Mouse (Mus musculus) lung, postnatal 0 days (tissue): ENCODE data around the gene Hps4.

Experiments
- CTCF ChIP-seq: IDR thresholded peaks from 2 replicates; pipeline ENCODE4 v1.5.1; 2016; ENCODE audit warnings: antibody characterized with exemption, mild to moderate bottlenecking
- EP300 ChIP-seq: IDR thresholded peaks from 2 replicates; pipeline ENCODE4 v1.6.1; 2016; ENCODE audit warnings: antibody characterized with exemption, mild to moderate bottlenecking, control low read depth

- TF ChIP-seq CTCF (no peak), EP300 (no peak)
These were observed 27.4 kb downstream of the Hps4 start for GRCm38 (mm10) chr5:112370236-112370813.
